Mouse (Mus musculus) cerebral cortex, adult 2 months (tissue): ENCODE measurements around the gene Prr22.

Source experiments
- WGBS: fragments of 180-500 bp; shearing (Covaris S2); methylation state at CpG from one replicate; pipeline ENCODE4 v1.1.7; 2018; 5-methylcytosine and 5-hydroxymethylcytosine counted together

Gene Prr22

GRCm38 (mm10) chr17:56761077-56761476, 9.0 kb upstream of the Prr22 start:
- WGBS = 57% methylated on average over 3 of the region's 3 CpGs

GRCm38 (mm10) chr17:56761991-56762410, 8.0 kb upstream of the Prr22 start:
- WGBS = under 1% methylated on average over 28 of the region's 28 CpGs

GRCm38 (mm10) chr17:56762769-56763731, 7.0 kb upstream of the Prr22 start:
- WGBS = 37% methylated on average over 27 of the region's 27 CpGs

DNA sequence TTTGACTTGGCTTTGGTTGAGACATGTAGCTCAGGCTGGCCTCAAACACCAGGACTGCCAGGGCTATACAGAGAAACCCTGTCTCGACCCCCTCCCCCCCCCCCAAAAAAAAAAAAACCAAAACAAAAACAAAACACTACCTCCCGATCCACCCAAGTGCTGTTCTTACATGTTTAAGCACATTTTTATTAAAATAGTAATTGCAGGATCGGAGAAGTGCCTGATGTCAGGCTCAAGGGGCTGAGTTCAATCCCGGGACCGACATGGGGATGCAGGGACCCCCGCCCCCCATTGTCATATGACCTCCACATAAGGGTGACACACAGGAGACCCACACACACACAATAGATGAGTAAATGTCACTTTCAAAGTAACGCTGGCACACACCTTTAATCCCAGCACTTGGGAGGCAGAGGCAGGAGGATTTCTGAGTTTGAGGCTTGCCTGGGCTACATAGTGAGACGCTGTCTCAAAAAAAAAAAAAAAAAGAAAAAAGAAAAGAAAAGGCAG, 6.3 kb upstream of the Prr22 start:
- WGBS = 76% methylated on average over 8 of the region's 8 CpGs

- under 1% methylated on average over 58 of the region's 58 CpGs for WGBS
Observed at GRCm38 (mm10) chr17:56764474-56765354, 5.3 kb upstream of the Prr22 start, which contains the start of gene Dus3l. TSS of gene Dus3l (plus strand) at chr17:56764757.

DNA sequence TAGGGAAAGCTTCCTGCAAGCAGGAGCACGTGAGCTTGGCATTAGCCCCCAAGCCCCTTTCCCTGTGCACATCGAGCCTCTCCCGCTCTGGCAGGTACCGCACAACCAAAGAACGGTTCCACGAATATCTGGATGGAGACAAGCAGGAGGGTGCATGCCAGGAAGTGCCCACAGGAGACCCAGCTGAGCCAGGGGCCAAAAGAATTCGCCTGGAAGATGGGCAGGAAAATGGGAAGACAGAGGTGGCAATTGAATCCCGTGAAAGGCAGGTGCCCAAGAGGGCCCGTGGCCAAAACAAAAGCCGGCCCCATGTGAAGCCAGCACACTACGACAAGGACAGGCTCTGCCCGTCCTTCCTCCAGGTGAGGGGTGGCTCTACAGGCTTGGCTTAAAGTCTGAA, 4.6 kb upstream of the Prr22 start:
- 35% methylated on average over 12 of the region's 12 CpGs for WGBS

DNA sequence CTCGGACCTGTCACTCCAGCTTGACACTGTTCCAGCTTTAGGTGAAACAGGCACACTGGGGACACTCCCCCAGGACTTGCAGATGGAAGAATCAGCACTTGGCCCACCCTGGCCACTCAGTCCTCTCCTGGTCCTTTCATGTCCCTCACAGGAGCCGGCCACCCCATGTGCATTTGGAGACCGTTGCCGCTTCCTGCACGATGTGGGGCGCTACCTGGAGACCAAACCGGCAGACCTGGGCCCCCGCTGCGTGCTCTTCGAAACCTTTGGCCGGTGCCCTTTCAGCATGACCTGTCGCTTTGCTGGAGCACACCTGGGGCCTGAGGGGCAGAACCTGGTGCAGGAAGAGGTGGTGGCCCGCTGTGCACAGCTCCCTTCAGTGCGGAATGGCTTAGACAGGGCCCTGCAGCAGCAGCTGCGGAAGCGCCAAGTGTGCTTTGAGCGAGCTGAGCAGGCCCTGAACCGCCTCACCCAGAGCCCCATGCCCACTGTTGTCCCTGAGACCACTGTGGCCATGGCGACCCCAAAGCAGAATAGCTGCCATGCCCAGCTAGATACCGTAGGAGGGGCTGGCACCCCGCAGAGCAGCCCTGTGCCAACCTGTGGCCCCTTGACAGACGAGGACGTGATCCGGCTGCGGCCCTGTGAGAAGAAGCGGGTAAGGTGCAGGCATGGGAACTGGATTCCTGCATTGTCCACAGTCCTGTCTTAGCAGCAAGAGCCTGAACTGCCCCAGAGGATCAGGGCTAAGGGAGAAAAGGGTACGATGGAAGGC, 3.2 kb upstream of the Prr22 start:
- whole genome bisulfite sequencing = 95% methylated on average over 27 of the region's 27 CpGs

GRCm38 (mm10) chr17:56767531-56768135, 2.4 kb upstream of the Prr22 start:
- WGBS = 94% methylated on average over 29 of the region's 29 CpGs

- WGBS = 96% methylated on average over 11 of the region's 11 CpGs
Observed at GRCm38 (mm10) chr17:56768941-56769340, 1.1 kb upstream of the Prr22 start.

GRCm38 (mm10) chr17:56777568-56777967, 7.5 kb downstream of the Prr22 start:
- WGBS = 93% methylated on average over 11 of the region's 11 CpGs

- 85% methylated on average over 3 of the region's 3 CpGs for WGBS
Observed at GRCm38 (mm10) chr17:56778779-56779362, 8.8 kb downstream of the Prr22 start.

DNA sequence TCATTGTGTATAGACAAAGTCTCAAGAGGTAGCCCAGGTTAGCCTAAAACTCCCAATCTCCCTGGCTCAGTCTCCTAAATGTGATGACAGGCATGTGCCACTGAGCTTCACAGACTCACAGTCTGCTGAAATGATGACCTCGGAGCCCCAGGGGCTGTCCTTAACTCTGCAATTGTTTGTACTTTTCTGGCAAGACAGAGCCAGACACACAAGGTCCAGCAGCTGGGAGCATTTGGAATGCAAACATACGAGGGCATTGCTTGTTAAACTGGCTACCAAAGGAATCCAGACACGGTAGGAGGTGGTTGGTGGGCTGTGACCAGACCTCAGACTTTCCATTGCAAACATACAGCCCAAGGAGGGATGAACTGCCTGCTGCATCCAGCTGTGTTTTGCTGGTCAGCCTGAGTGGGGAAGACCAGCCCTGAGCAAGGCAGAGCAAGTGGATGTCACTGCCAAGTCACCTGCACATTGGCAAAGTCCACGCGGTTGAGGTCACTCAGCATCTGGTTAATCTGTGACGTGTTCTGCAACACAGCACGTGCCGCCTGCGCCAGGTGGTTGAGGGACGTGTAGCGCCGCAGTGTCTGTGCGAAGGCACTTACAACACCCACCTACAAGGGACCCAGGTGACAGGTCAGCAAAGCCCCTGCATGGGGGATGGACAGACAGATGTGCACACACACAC, 10.4 kb downstream of the Prr22 start:
- 94% methylated on average over 13 of the region's 13 CpGs for WGBS

DNA sequence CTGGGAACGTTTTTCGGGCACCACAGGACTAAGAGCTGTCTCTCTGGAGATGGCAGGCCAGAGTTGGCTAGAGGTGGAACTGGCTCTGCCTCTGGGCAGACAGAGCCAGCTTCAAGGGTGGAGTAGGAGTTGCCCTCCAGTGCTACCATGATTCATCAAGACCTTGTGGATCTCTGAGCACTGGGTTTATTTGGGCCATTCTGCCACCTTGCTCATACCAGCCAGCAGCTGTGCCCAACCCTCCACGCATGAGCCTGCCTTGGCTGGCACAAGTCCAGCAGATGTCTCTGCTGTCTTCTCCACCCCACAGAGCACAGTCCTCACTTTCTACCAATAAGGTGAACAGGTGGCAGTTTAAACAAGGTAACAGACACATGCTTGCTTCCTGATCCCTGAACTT, 18.8 kb downstream of the Prr22 start:
- 58% methylated on average over 3 of the region's 3 CpGs for WGBS

GRCm38 (mm10) chr17:56789286-56789685, 19.2 kb downstream of the Prr22 start:
- WGBS = 94% methylated on average over 6 of the region's 6 CpGs

DNA sequence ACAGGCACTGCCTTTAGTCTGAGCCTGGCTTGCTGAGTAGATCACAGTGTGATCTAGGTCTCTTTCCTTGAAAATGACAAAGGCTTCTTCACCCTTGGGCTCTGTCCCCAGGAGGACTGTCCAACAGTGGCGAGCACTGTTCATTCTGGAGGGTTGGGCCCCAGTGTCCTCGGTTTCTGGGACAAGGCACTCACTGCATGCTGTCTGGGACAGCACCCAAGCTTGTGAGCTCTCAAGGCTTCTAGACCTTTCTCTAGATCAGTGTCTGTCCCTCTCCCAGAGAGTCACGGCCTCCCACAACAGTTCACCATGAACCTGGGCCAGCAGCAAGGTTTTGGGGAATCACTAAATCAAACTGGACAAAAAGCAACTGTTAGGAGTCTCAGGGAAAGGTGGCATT, 22.5 kb downstream of the Prr22 start:
- WGBS = 78% methylated on average over 3 of the region's 3 CpGs

- 79% methylated on average over 6 of the region's 6 CpGs for WGBS
Observed at GRCm38 (mm10) chr17:56793614-56794319, 23.7 kb downstream of the Prr22 start.

DNA sequence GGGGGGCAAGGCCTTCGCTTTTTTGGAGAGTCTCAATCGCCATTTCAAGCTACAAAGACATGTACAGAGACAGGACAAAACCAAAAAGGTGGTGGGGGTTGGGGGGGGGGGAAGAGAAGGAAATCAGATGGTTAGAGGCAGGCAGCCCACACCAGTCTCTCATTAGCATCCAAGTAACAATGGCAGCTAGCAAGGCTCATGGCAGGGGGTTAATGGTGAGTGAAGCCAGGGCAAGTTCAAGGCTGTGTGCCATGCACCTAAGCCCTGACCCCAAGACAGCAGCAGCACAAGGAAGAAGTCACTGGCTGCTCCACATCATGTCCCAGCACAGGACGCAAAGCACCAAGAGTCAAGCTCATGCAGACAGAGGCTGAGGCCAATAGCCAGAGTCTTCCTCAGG, 29.2 kb downstream of the Prr22 start:
- WGBS = 85% methylated on average over 3 of the region's 3 CpGs

DNA sequence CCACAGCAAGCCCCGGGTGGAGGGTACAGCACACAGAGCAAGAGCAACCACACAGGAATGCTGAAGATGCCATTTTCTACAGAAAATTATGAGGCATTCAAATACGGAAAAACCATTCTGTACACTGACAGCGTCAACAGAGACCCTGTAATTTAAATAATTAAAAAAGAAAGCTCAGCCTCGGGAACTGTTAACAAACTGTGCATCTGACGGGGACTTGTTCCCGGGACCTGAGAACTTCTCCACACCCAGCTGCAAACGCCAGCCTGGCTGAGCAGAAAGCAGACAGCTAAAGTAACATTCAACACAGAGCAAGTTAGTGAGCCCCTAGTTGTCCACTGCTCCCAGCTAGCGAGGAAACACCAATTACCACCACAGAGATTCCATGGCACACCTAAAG, 32.0 kb downstream of the Prr22 start:
- 84% methylated on average over 8 of the region's 8 CpGs for WGBS

GRCm38 (mm10) chr17:56804952-56805351, 34.9 kb downstream of the Prr22 start:
- 64% methylated on average over 5 of the region's 5 CpGs for WGBS
